Mouse (Mus musculus) heart, adult 2 months (tissue): ENCODE data around the gene Cpsf3. TPM values are rescaled to one million over a fixed set of nuclear protein-coding genes. Genes with fewer than 3 reads are reported as not detected.

ENCODE experiments used
- DNase-seq, 2 experiments: peaks; one replicate each; pipeline ENCODE4 v3.0.0; 2021
- H3K27ac ChIP-seq: fragments of 200-600 bp; 2 replicates; pipeline ENCODE4 v1.8.1; 2022
- H3K27me3 ChIP-seq: fragments of 200-500 bp; 2 replicates; pipeline ENCODE4 v1.6.1; 2012; ENCODE audit warnings: mild to moderate bottlenecking, low read length, inconsistent platforms, mixed read lengths; ENCODE audit not compliant: control insufficient read depth, insufficient read depth
- H3K36me3 ChIP-seq: fragments of 200-500 bp; 2 replicates; pipeline ENCODE4 v1.6.1; 2012; ENCODE audit warnings: low read length, inconsistent platforms; ENCODE audit not compliant: control insufficient read depth, insufficient read depth
- H3K4me1 ChIP-seq: fragments of 200-500 bp; 2 replicates; pipeline ENCODE4 v1.6.1; 2011; ENCODE audit warnings: low read length; ENCODE audit not compliant: control insufficient read depth, insufficient read depth
- H3K4me3 ChIP-seq: fragments of 200-600 bp; 2 replicates; pipeline ENCODE4 v1.8.1; 2022
- H3K79me2 ChIP-seq: fragments of 200-500 bp; replicated peaks from 2 replicates; pipeline ENCODE4 v1.6.1; 2012; ENCODE audit warnings: mild to moderate bottlenecking, inconsistent platforms, low read length, moderate library complexity, mixed read lengths; ENCODE audit not compliant: control insufficient read depth, insufficient read depth
- H3K9ac ChIP-seq: fragments of 200-500 bp; 2 replicates; pipeline ENCODE4 v1.6.1; 2012; ENCODE audit warnings: low read depth, mild to moderate bottlenecking, control low read depth, inconsistent platforms, low read length, mixed read lengths
- CTCF ChIP-seq: fragments of 200-600 bp; IDR thresholded peaks from 2 replicates; pipeline ENCODE4 v1.8.1; 2022; ENCODE audit warnings: antibody characterized with exemption, mild to moderate bottlenecking, moderate library complexity
- EP300 ChIP-seq: fragments of 200-500 bp; IDR thresholded peaks from 2 replicates; pipeline ENCODE4 v1.6.1; 2011; ENCODE audit warnings: low read depth, low read length, control low read depth; ENCODE audit not compliant: insufficient read depth
- POLR2A ChIP-seq: fragments of 200-500 bp; IDR thresholded peaks from 2 replicates; pipeline ENCODE4 v1.6.1; 2011; ENCODE audit warnings: mild to moderate bottlenecking, low read depth, low read length, control low read depth; ENCODE audit not compliant: insufficient read depth
- WGBS: fragments of 180-500 bp; shearing (Covaris S2); methylation state at CpG from one replicate; pipeline ENCODE4 v1.1.7; 2018; 5-methylcytosine and 5-hydroxymethylcytosine counted together
- intact Hi-C: fragments of 180-260 bp; cut with DNase I; formaldehyde crosslinking; loops from one replicate; pipeline ENCODE4 v1.15.1; 2025
- polyA plus RNA-seq: library from polyadenylated mRNA; depleted of rRNA; stranded (reverse); fragments of >200 nt; gene quantifications from 2 replicates; pipeline ENCODE4 v1.2.3, GENCODE M21; 2012; rRNA removed
- total RNA-seq, 2 experiments: library from RNA; stranded (reverse); gene quantifications; 2 replicates each; pipeline ENCODE4 v1.2.3; 2021

Cpsf3 gene
- total and polyA plus RNA-seq, 3 experiments = 19.3 to 39.0 (median 32.5) TPM

- intact Hi-C loops = no loop called here
- no peaks in the 10 kb centered on the region for H3K4me1 ChIP-seq
- peaks cover 5% of the 10 kb centered on the region; the same call in 1 of the 2 replicates for H3K36me3 ChIP-seq
Measured at GRCm38 (mm10) chr12:21353681-21354080, 68.5 kb downstream of the Cpsf3 start.

GRCm38 (mm10) chr12:21362686-21363085, 77.5 kb downstream of the Cpsf3 start:
- no peak for DNase-seq
- Histone ChIP-seq H3K4me1 (peaks cover 5% of the 10 kb centered on the region), H3K27ac (peak overlapping the region; percentile 49), H3K79me2 (peaks cover 3% of the 10 kb centered on the region; the same call in 1 of the 2 replicates), H3K9ac (no peak overlapping the region), H3K4me3 (no peak overlapping the region), H3K36me3 (peaks cover 10% of the 10 kb centered on the region), H3K27me3 (no peaks in the 10 kb centered on the region)
- no peak for TF ChIP-seq POLR2A
- no peak for TF ChIP-seq EP300
- TF ChIP-seq CTCF = no peak
- intact Hi-C loops = no loop called here
- WGBS = 14% methylated on average over 2 of the region's 2 CpGs

More at GRCm38 (mm10) chr12:21353681-21354080, 68.5 kb downstream of the Cpsf3 start:
- H3K27ac ChIP-seq = no peak overlapping the region
- H3K79me2 ChIP-seq = no peaks in the 10 kb centered on the region
- H3K9ac ChIP-seq = no peak overlapping the region
- H3K27me3 ChIP-seq = no peaks in the 10 kb centered on the region
- H3K4me3 ChIP-seq = no peak overlapping the region
- WGBS = 95% methylated on average over 8 of the region's 8 CpGs
- TF ChIP-seq CTCF = no peak
- no peak for TF ChIP-seq POLR2A
- no peak for DNase-seq

- H3K4me3 ChIP-seq = no peak overlapping the region
- H3K36me3 ChIP-seq = peaks cover 10% of the 10 kb centered on the region
- DNase-seq = no peak
- no peaks in the 10 kb centered on the region for H3K27me3 ChIP-seq
- intact Hi-C loops = no loop called here
- H3K27ac ChIP-seq = peak overlapping the region; percentile 49
- no peak for TF ChIP-seq EP300
- TF ChIP-seq POLR2A = no peak
- TF ChIP-seq CTCF = no peak
- WGBS = 87% methylated on average over 3 of the region's 3 CpGs
- H3K9ac ChIP-seq = no peak overlapping the region
- peaks cover 3% of the 10 kb centered on the region; the same call in 1 of the 2 replicates for H3K79me2 ChIP-seq
- peaks cover 6% of the 10 kb centered on the region for H3K4me1 ChIP-seq
Measured at GRCm38 (mm10) chr12:21363195-21363594, 78.0 kb downstream of the Cpsf3 start.

Other genes with a start within 250 kb of the Cpsf3 start
- gene Itgb1bp1, start 893 bp downstream of the Cpsf3 start, total RNA-seq = 10 to 100 TPM; 42.4 to 50.6 TPM
- gene Itgb1bp1, start 893 bp downstream of the Cpsf3 start, polyA plus RNA-seq = 15.2 and 26.8 TPM in 2 replicates
- gene Iah1, start 31.0 kb downstream of the Cpsf3 start, total RNA-seq = 10 to 100 TPM; 12.6 to 13.5 TPM
- gene Iah1, start 31.0 kb downstream of the Cpsf3 start, polyA plus RNA-seq = 28.4 and 30.5 TPM in 2 replicates
- gene Adam17, start 88.2 kb downstream of the Cpsf3 start, total RNA-seq = 10 to 100 TPM; 39.2 to 43.8 TPM
- 27.9 and 81.6 TPM in 2 replicates for gene Adam17, start 88.2 kb downstream of the Cpsf3 start, polyA plus RNA-seq
- gene Ywhaq, start 132.2 kb downstream of the Cpsf3 start, total RNA-seq = 10 to 100 TPM; 65.8 to 74.6 TPM
- gene Ywhaq, start 132.2 kb downstream of the Cpsf3 start, polyA plus RNA-seq = 27.7 and 43.2 TPM in 2 replicates